Mouse (Mus musculus): ENCODE results near the gene Rpl9.

The Rpl9 gene

GRCm38 (mm10) chr5:65390648-65391644 is at the start of gene Rpl9, which contains the start of gene Lias:
Rpl9 (minus strand) TSS chr5:65391444.
Lias (plus strand) TSS chr5:65391497.
- DNase-seq (ENCODE audit: low spot score), result peak; percentile 98

GRCm38 (mm10) chr5:65438041-65438440 is 46.8 kb upstream of the Rpl9 start:
- no peak for DNase-seq (ENCODE audit: low spot score)

GRCm38 (mm10) chr5:65435806-65436561 is 44.7 kb upstream of the Rpl9 start, which contains the start of gene Ugdh:
Ugdh (minus strand) TSS chr5:65435949.
- DNase-seq (ENCODE audit: low spot score), result peak; percentile 91

GRCm38 (mm10) chr5:65435363-65435805 is 44.1 kb upstream of the Rpl9 start:
- DNase-seq (ENCODE audit: low spot score), result no peak

GRCm38 (mm10) chr5:65434471-65435362 is 43.5 kb upstream of the Rpl9 start:
- no peak for DNase-seq (ENCODE audit: low spot score)

- no peak for DNase-seq (ENCODE audit: low spot score)
Measured at GRCm38 (mm10) chr5:65429441-65429840, 38.2 kb upstream of the Rpl9 start.

- no peak for DNase-seq (ENCODE audit: low spot score)
Measured at GRCm38 (mm10) chr5:65428321-65428720, 37.1 kb upstream of the Rpl9 start.

GRCm38 (mm10) chr5:65425251-65425650 is 34.0 kb upstream of the Rpl9 start:
- no peak for DNase-seq (ENCODE audit: low spot score)

GRCm38 (mm10) chr5:65424215-65424614 is 33.0 kb upstream of the Rpl9 start:
- no peak for DNase-seq (ENCODE audit: low spot score)

GRCm38 (mm10) chr5:65422803-65423202 is 31.6 kb upstream of the Rpl9 start:
- no peak for DNase-seq (ENCODE audit: low spot score)

- DNase-seq (ENCODE audit: low spot score), result no peak
Measured at GRCm38 (mm10) chr5:65420822-65421221, 29.6 kb upstream of the Rpl9 start.

- no peak for DNase-seq (ENCODE audit: low spot score)
Measured at GRCm38 (mm10) chr5:65419136-65419535, 27.9 kb upstream of the Rpl9 start.

- no peak for DNase-seq (ENCODE audit: low spot score)
Measured at GRCm38 (mm10) chr5:65415653-65416458, 24.6 kb upstream of the Rpl9 start.

- DNase-seq (ENCODE audit: low spot score), result no peak
Measured at GRCm38 (mm10) chr5:65407989-65408388, 16.7 kb upstream of the Rpl9 start.

GRCm38 (mm10) chr5:65401251-65401994 is 10.2 kb upstream of the Rpl9 start:
- DNase-seq (ENCODE audit: low spot score), result peak; percentile 49

- DNase-seq (ENCODE audit: low spot score), result no peak
Measured at GRCm38 (mm10) chr5:65394425-65394824, 3.2 kb upstream of the Rpl9 start.

GRCm38 (mm10) chr5:65391753-65392152 is 509 bp upstream of the Rpl9 start:
- DNase-seq (ENCODE audit: low spot score), result no peak

- no peak for DNase-seq (ENCODE audit: low spot score)
Measured at GRCm38 (mm10) chr5:65387008-65387867, 4.0 kb downstream of the Rpl9 start.

GRCm38 (mm10) chr5:65385704-65386103 is 5.5 kb downstream of the Rpl9 start:
- no peak for DNase-seq (ENCODE audit: low spot score)
